Mouse (Mus musculus): Measurements from ENCODE around the gene Smg6. TPM values are rescaled to one million over a fixed set of nuclear protein-coding genes. Genes with fewer than 3 reads are reported as not detected.

Smg6 gene
- polyA plus RNA-seq, 1 experiment, result 18.7 TPM

GRCm38 (mm10) chr11:74976835-74977687 lies 51.4 kb downstream of the Smg6 start:
- no peaks in the 10 kb centered on the region for H3K4me1 ChIP-seq (ENCODE audit: control insufficient read depth, insufficient read depth, insufficient read length, low read length)
- no peak overlapping the region for H3K4me3 ChIP-seq (ENCODE audit: low read depth, low read length)
- no peaks in the 10 kb centered on the region for H3K27me3 ChIP-seq (ENCODE audit: control insufficient read depth, insufficient read depth, low read length)
- 86% methylated on average over 3 of the region's 3 CpGs for WGBS
- no peak overlapping the region for H3K27ac ChIP-seq (ENCODE audit: insufficient read depth, low read depth, low read length)
- H3K36me3 ChIP-seq (ENCODE audit: control insufficient read depth, insufficient read depth, low read length), result no peaks in the 10 kb centered on the region
- TF ChIP-seq CTCF (IDR thresholded peaks at IDR 0.05; ENCODE audit: extremely low read depth, insufficient read length, insufficient replicate concordance, low read depth, low read length) (no peak), POLR2A (IDR thresholded peaks at IDR 0.05; ENCODE audit: low read depth, low read length) (no peak)

- H3K4me1 ChIP-seq (ENCODE audit: control insufficient read depth, insufficient read depth, insufficient read length, low read length), result no peaks in the 10 kb centered on the region
- H3K36me3 ChIP-seq (ENCODE audit: control insufficient read depth, insufficient read depth, low read length), result no peaks in the 10 kb centered on the region
- peak; percentile 95 for TF ChIP-seq CTCF (IDR thresholded peaks at IDR 0.05; ENCODE audit: extremely low read depth, insufficient read length, insufficient replicate concordance, low read depth, low read length)
- no peak for TF ChIP-seq POLR2A (IDR thresholded peaks at IDR 0.05; ENCODE audit: low read depth, low read length)
- no peak overlapping the region for H3K4me3 ChIP-seq (ENCODE audit: low read depth, low read length)
- WGBS, result 26% methylated on average over 2 of the region's 2 CpGs
- no peak overlapping the region for H3K27ac ChIP-seq (ENCODE audit: insufficient read depth, low read depth, low read length)
- no peaks in the 10 kb centered on the region for H3K27me3 ChIP-seq (ENCODE audit: control insufficient read depth, insufficient read depth, low read length)
Observed at GRCm38 (mm10) chr11:74981464-74981863, 55.8 kb downstream of the Smg6 start.

GRCm38 (mm10) chr11:74982241-74982640 lies 56.6 kb downstream of the Smg6 start:
- TF ChIP-seq POLR2A (IDR thresholded peaks at IDR 0.05; ENCODE audit: low read depth, low read length) (no peak), CTCF (IDR thresholded peaks at IDR 0.05; ENCODE audit: extremely low read depth, insufficient read length, insufficient replicate concordance, low read depth, low read length) (no peak)
- Histone ChIP-seq H3K36me3 (ENCODE audit: control insufficient read depth, insufficient read depth, low read length) (no peaks in the 10 kb centered on the region), H3K27ac (ENCODE audit: insufficient read depth, low read depth, low read length) (no peak overlapping the region), H3K27me3 (ENCODE audit: control insufficient read depth, insufficient read depth, low read length) (no peaks in the 10 kb centered on the region), H3K4me1 (ENCODE audit: control insufficient read depth, insufficient read depth, insufficient read length, low read length) (no peaks in the 10 kb centered on the region), H3K4me3 (ENCODE audit: low read depth, low read length) (no peak overlapping the region)

GRCm38 (mm10) chr11:74988162-74988561 lies 62.5 kb downstream of the Smg6 start:
- Histone ChIP-seq H3K36me3 (ENCODE audit: control insufficient read depth, insufficient read depth, low read length) (peaks cover 9% of the 10 kb centered on the region), H3K4me3 (ENCODE audit: low read depth, low read length) (no peak overlapping the region), H3K27ac (ENCODE audit: insufficient read depth, low read depth, low read length) (0 out of 2 replicates have a peak overlapping the region, but pooled peaks have one; percentile 17), H3K27me3 (ENCODE audit: control insufficient read depth, insufficient read depth, low read length) (no peaks in the 10 kb centered on the region), H3K4me1 (ENCODE audit: control insufficient read depth, insufficient read depth, insufficient read length, low read length) (peaks cover 6% of the 10 kb centered on the region)
- TF ChIP-seq POLR2A (IDR thresholded peaks at IDR 0.05; ENCODE audit: low read depth, low read length) (no peak), CTCF (IDR thresholded peaks at IDR 0.05; ENCODE audit: extremely low read depth, insufficient read length, insufficient replicate concordance, low read depth, low read length) (no peak)
- 37% methylated on average over 5 of the region's 5 CpGs for WGBS

- Histone ChIP-seq H3K4me3 (ENCODE audit: low read depth, low read length) (no peak overlapping the region), H3K27me3 (ENCODE audit: control insufficient read depth, insufficient read depth, low read length) (no peaks in the 10 kb centered on the region), H3K4me1 (ENCODE audit: control insufficient read depth, insufficient read depth, insufficient read length, low read length) (peaks cover 6% of the 10 kb centered on the region), H3K36me3 (ENCODE audit: control insufficient read depth, insufficient read depth, low read length) (peaks cover 9% of the 10 kb centered on the region), H3K27ac (ENCODE audit: insufficient read depth, low read depth, low read length) (peak overlapping the region; percentile 53; the same call in 1 of the 2 replicates)
- TF ChIP-seq POLR2A (IDR thresholded peaks at IDR 0.05; ENCODE audit: low read depth, low read length), result no peak
- TF ChIP-seq CTCF (IDR thresholded peaks at IDR 0.05; ENCODE audit: extremely low read depth, insufficient read length, insufficient replicate concordance, low read depth, low read length), result no peak
- WGBS, result 53% methylated on average over 2 of the region's 2 CpGs
Observed at GRCm38 (mm10) chr11:74989047-74989446, 63.4 kb downstream of the Smg6 start.

GRCm38 (mm10) chr11:74990501-74990900 lies 64.9 kb downstream of the Smg6 start:
- Histone ChIP-seq H3K4me1 (ENCODE audit: control insufficient read depth, insufficient read depth, insufficient read length, low read length) (peaks cover 6% of the 10 kb centered on the region), H3K27ac (ENCODE audit: insufficient read depth, low read depth, low read length) (no peak overlapping the region), H3K4me3 (ENCODE audit: low read depth, low read length) (no peak overlapping the region), H3K36me3 (ENCODE audit: control insufficient read depth, insufficient read depth, low read length) (peaks cover 13% of the 10 kb centered on the region), H3K27me3 (ENCODE audit: control insufficient read depth, insufficient read depth, low read length) (no peaks in the 10 kb centered on the region)
- WGBS, result 77% methylated on average over 5 of the region's 5 CpGs
- no peak for TF ChIP-seq POLR2A (IDR thresholded peaks at IDR 0.05; ENCODE audit: low read depth, low read length)
- no peak for TF ChIP-seq CTCF (IDR thresholded peaks at IDR 0.05; ENCODE audit: extremely low read depth, insufficient read length, insufficient replicate concordance, low read depth, low read length)

GRCm38 (mm10) chr11:74991290-74991689 lies 65.7 kb downstream of the Smg6 start:
- H3K4me3 ChIP-seq (ENCODE audit: low read depth, low read length), result no peak overlapping the region
- peaks cover 15% of the 10 kb centered on the region for H3K36me3 ChIP-seq (ENCODE audit: control insufficient read depth, insufficient read depth, low read length)
- H3K27ac ChIP-seq (ENCODE audit: insufficient read depth, low read depth, low read length), result no peak overlapping the region
- TF ChIP-seq CTCF (IDR thresholded peaks at IDR 0.05; ENCODE audit: extremely low read depth, insufficient read length, insufficient replicate concordance, low read depth, low read length), result no peak
- no peak for TF ChIP-seq POLR2A (IDR thresholded peaks at IDR 0.05; ENCODE audit: low read depth, low read length)
- no peaks in the 10 kb centered on the region for H3K27me3 ChIP-seq (ENCODE audit: control insufficient read depth, insufficient read depth, low read length)
- WGBS, result 83% methylated on average over 1 of the region's 1 CpGs
- H3K4me1 ChIP-seq (ENCODE audit: control insufficient read depth, insufficient read depth, insufficient read length, low read length), result peaks cover 6% of the 10 kb centered on the region
